Mouse (Mus musculus) brown adipose tissue, adult 24 weeks (tissue): ENCODE measurements around the gene Lpar1. TPM values are rescaled to one million over a fixed set of nuclear protein-coding genes. Genes with fewer than 3 reads are reported as not detected.

Source experiments
- H3K27ac ChIP-seq: fragments of 200-500 bp; replicated peaks from 2 replicates; pipeline ENCODE4 v1.5.1; 2012; ENCODE audit warnings: low read depth, mild to moderate bottlenecking, low read length
- H3K4me1 ChIP-seq: fragments of 200-500 bp; 2 replicates; pipeline ENCODE4 v1.6.1; 2012; ENCODE audit warnings: low read length, mixed read lengths; ENCODE audit not compliant: control insufficient read depth, insufficient read depth, insufficient read length
- H3K4me3 ChIP-seq: fragments of 200-500 bp; 2 replicates; pipeline ENCODE4 v1.5.1; 2012; ENCODE audit warnings: low read depth, mild to moderate bottlenecking, low read length, moderate library complexity; ENCODE audit not compliant: insufficient read depth
- polyA plus RNA-seq: library from polyadenylated mRNA; stranded (reverse); fragments of >200 nt; gene quantifications from 2 replicates; pipeline ENCODE4 v1.2.4, GENCODE M21; 2012; ENCODE audit not compliant: missing spikeins, insufficient read depth, insufficient read length

Gene Lpar1
- polyA plus RNA-seq, 1 experiment: 5.1 TPM

- no peak overlapping the region for H3K27ac ChIP-seq
- 0 out of 2 replicates have a peak overlapping the region, but pooled peaks have one; percentile 2 for H3K4me3 ChIP-seq
- H3K4me1 ChIP-seq: no peaks in the 10 kb centered on the region
Observed at GRCm38 (mm10) chr4:58464390-58465164, 89.1 kb downstream of the Lpar1 start.

- no peak overlapping the region for H3K27ac ChIP-seq
- H3K4me3 ChIP-seq: no peak overlapping the region
- H3K4me1 ChIP-seq: no peaks in the 10 kb centered on the region
Observed at GRCm38 (mm10) chr4:58462990-58463389, 90.7 kb downstream of the Lpar1 start.

DNA sequence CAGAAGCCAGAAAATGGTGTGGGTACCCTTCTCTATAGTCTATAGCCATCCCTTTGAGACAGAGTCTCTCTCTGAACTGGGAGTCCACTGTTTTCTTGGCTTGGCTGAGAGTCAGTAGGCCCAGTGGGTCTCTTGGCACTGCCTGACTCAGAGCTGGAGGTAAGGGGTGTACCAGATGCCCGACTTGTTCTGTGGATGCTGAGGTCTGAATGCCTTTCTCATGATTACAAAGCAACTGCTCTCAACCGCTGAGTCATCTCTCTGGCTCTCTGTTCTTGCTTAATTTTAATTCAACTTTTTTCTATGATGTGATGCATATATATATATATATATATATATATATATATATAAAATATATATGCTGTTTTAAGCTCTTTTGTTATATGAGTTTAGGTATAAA is 91.1 kb downstream of the Lpar1 start:
- Histone ChIP-seq H3K4me3 (no peak overlapping the region), H3K4me1 (no peaks in the 10 kb centered on the region), H3K27ac (no peak overlapping the region)

DNA sequence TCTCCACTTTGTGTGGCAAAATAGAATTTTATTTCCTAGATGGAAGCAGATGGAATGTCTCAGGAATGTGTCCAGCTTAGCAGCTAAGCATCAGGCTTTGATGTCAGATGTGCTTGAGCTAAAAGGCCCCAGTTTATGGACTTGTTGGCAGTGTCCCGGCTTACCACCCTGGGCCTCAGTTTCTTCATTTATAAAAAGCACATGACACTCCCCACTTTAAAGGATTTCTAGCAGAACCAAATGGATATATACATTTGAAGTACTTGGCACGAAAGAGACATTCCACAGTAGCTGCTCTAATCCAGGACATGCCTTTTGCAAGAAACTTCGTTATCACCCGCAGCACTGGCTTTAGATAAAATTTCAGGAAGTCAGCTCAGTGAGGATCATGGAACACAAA is 100.4 kb downstream of the Lpar1 start:
- H3K27ac ChIP-seq: no peak overlapping the region
- H3K4me1 ChIP-seq: no peaks in the 10 kb centered on the region

DNA sequence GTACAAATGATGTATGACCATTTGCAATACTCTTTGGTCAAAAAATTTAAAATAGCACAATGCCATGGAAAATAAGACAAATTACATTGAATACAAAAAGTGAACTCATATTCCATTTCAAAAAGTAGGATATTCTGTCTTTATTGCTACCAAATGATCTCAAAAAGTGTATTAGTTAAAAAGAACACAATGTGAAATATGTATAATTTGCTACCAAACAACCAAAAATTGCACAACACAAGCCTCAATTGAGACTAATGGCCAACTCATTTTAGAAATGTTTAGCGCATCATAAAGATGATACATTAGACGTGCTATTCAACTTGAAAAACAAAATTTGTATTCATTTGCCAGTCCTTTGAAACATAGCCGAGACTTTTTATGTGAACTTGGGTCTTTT is 104.9 kb downstream of the Lpar1 start:
- Histone ChIP-seq H3K27ac (no peak overlapping the region), H3K4me1 (no peaks in the 10 kb centered on the region)

More for the DNA sequence above, 100.4 kb downstream of the Lpar1 start:
- no peak overlapping the region for H3K4me3 ChIP-seq

GRCm38 (mm10) chr4:58447841-58448240 is 105.9 kb downstream of the Lpar1 start:
- H3K27ac ChIP-seq: no peak overlapping the region
- H3K4me3 ChIP-seq: no peak overlapping the region
- no peaks in the 10 kb centered on the region for H3K4me1 ChIP-seq

More for the DNA sequence above, 104.9 kb downstream of the Lpar1 start:
- no peak overlapping the region for H3K4me3 ChIP-seq

DNA sequence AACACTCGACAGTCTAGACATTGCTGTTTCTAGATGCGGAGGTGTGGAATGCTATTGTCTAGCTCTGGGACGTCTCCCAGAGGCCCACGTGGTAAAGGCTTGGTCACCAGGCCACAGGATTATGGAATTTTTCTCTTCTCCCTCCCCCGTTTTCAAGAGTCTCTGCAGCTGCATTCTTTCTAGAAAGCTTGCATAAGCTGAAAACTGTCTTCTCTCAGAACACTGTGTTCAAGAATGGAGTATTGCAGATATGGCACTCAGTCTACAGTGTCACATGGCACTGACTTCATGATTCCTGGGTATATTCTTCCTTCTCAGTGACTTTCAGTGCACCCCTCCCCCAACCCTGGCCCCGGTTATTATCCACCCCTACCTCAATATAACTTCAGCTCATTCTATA is 107.9 kb downstream of the Lpar1 start:
- H3K4me3 ChIP-seq: no peak overlapping the region
- no peak overlapping the region for H3K27ac ChIP-seq
- H3K4me1 ChIP-seq: no peaks in the 10 kb centered on the region

DNA sequence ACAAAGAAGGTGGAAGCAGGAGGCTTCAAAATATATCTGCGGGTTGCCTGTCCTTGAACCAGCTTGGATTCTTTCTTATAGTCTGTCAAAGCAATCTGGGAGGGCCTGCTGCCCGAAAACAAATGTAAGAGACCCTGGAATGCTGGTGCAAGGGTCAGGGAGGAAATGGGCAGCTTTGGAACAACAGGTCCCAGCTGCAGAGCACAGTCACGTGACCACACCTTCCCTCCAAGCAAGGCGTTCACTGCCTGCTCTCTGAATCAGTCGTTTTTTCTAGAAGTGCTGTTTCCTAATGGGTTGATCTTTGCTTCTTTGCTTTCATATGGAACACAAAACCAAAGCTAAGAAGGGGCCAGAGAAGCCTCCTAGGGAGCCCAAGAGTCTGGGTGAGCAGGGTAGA is 111.4 kb downstream of the Lpar1 start:
- no peak overlapping the region for H3K4me3 ChIP-seq
- no peak overlapping the region for H3K27ac ChIP-seq
- no peaks in the 10 kb centered on the region for H3K4me1 ChIP-seq

- H3K4me1 ChIP-seq: no peaks in the 10 kb centered on the region
- no peak overlapping the region for H3K4me3 ChIP-seq
- H3K27ac ChIP-seq: no peak overlapping the region
Observed at GRCm38 (mm10) chr4:58438654-58439053, 115.0 kb downstream of the Lpar1 start.

- H3K4me3 ChIP-seq: no peak overlapping the region
- no peaks in the 10 kb centered on the region for H3K4me1 ChIP-seq
- no peak overlapping the region for H3K27ac ChIP-seq
Observed at GRCm38 (mm10) chr4:58437271-58437670, 116.4 kb downstream of the Lpar1 start.

GRCm38 (mm10) chr4:58423276-58423930 is 130.3 kb downstream of the Lpar1 start:
- no peaks in the 10 kb centered on the region for H3K4me1 ChIP-seq
- no peak overlapping the region for H3K27ac ChIP-seq
- no peak overlapping the region for H3K4me3 ChIP-seq

DNA sequence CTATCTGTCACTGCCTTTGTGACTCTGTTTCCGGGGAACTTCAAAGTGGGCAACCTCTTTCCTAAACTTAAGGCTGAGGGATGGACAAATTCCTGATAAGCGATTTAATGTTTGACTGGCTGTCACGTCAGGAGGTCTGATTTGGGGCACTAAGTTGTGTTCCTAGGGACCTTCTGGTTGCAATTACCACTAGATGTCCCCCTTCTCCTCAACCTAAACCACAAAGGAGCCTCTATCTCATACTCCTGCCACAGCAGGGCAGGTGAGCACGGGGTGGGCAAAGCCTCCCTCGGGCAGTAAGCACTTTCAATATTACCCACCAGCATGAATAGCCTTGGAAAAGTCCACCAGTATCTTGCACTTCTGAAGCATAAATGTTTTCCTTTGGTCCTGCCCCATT is 134.5 kb downstream of the Lpar1 start:
- H3K4me1 ChIP-seq: no peaks in the 10 kb centered on the region
- H3K27ac ChIP-seq: no peak overlapping the region
- no peak overlapping the region for H3K4me3 ChIP-seq

GRCm38 (mm10) chr4:58417319-58417718 is 136.4 kb downstream of the Lpar1 start:
- H3K4me3 ChIP-seq: no peak overlapping the region
- H3K27ac ChIP-seq: no peak overlapping the region
- no peaks in the 10 kb centered on the region for H3K4me1 ChIP-seq

DNA sequence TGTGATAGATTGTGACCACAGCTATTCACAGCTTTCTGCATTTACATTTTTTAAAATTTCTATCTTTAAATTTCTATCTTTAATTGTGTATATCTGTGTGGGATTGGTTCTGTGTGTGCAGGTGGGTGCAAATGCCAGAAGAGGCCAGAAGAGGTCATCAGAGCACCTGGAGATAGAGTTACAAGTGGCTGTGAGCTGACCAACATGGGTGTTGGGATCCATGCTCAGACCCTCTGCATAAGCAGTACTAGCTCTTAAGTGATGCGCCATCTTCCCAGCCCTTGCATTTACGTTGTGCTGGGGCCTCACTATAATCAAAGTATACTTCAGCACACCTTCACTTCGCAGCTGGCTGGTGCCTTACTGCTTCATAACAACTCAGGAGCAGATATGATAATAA is 138.2 kb downstream of the Lpar1 start:
- Histone ChIP-seq H3K4me3 (no peak overlapping the region), H3K4me1 (no peaks in the 10 kb centered on the region), H3K27ac (no peak overlapping the region)

DNA sequence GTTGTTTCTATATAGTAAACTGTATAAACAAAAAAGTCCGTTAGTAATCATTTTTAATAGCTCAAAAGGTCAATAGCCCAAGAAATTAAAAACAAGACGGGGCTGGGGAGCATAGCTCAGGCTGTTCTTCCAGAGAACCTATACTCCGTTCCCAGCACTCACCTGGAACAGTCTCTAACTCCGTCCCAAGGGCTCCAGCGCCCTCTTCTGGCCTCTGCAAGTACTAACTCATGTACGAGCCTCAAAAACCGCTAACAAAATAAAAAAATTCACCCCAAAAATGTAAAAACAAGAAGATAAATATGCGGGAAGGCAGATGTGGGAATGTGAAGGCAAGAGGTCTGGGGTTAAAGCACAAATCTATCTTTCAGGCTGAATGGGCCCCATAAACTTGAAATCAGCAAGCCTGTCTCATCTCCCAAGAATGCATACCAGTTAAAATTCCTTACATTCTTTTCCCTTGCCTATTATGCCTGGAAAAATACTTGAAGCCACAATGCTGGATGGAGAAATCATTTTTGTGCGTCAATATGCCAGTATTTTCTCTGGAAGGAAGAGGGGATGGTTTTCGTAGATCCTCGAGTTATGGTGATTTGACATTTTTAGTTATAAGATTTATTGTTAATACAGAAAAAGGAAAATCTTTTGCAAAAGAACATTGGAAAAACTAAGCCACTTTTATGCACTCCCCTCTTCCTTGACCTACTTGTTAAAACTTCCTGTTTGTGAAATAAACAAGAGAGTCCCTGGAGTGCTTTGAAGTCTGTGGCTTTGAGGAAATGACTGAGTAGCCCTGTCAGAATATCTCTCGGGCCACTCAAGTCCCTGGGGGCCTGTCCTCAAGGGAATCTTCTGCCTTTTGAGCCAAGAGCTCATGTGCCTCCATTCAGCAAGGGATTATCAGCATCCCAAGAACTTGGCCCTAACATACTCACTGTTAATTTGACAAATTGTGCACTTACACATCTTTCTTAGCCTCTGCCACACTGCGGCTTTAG is 140.2 kb downstream of the Lpar1 start:
- H3K27ac ChIP-seq: no peak overlapping the region
- no peak overlapping the region for H3K4me3 ChIP-seq

More for the DNA sequence above, 140.2 kb downstream of the Lpar1 start:
- no peaks in the 10 kb centered on the region for H3K4me1 ChIP-seq
